Mouse (Mus musculus) stomach, embryonic 14.5 days (tissue): ENCODE data around the gene Dock9. TPM values are rescaled to one million over a fixed set of nuclear protein-coding genes. Genes with fewer than 3 reads are reported as not detected.

Source experiments
- ATAC-seq: fragments of 200-750 bp; cut with Nextera tagmentation; 2 replicates; pipeline ENCODE4 v1.8.0; 2017; ENCODE audit warnings: low read depth, moderate TSS enrichment; ENCODE audit not compliant: insufficient number of reproducible peaks, insufficient read depth, low FRiP score
- H3K27ac ChIP-seq: fragments of 300-500 bp; sonication (generic); 2 replicates; pipeline ENCODE4 v1.5.1; 2014; ENCODE audit warnings: mild to moderate bottlenecking, low read length, moderate library complexity, mixed read lengths
- H3K27me3 ChIP-seq: fragments of 300-500 bp; sonication (generic); 2 replicates; pipeline ENCODE4 v1.6.1; 2014; ENCODE audit warnings: low read length, control low read depth, mixed read lengths; ENCODE audit not compliant: control insufficient read depth, insufficient read depth
- H3K36me3 ChIP-seq: fragments of 300-500 bp; sonication (generic); 2 replicates; pipeline ENCODE4 v1.6.1; 2014; ENCODE audit warnings: mild to moderate bottlenecking, control low read depth, low read length, moderate library complexity, mixed read lengths; ENCODE audit not compliant: control insufficient read depth, insufficient read depth
- H3K4me1 ChIP-seq: fragments of 300-500 bp; sonication (generic); 2 replicates; pipeline ENCODE4 v1.6.1; 2014; ENCODE audit warnings: low read length, control low read depth, mixed read lengths; ENCODE audit not compliant: control insufficient read depth, insufficient read depth
- H3K4me2 ChIP-seq: fragments of 300-500 bp; sonication (generic); replicated peaks from 2 replicates; pipeline ENCODE4 v1.6.1; 2014; ENCODE audit warnings: low read depth, low read length, control low read depth
- H3K4me3 ChIP-seq: fragments of 300-500 bp; sonication (generic); 2 replicates; pipeline ENCODE4 v1.5.1; 2014; ENCODE audit warnings: low read depth, low read length, control low read depth
- H3K9ac ChIP-seq: fragments of 300-500 bp; sonication (generic); replicated peaks from 2 replicates; pipeline ENCODE4 v1.6.1; 2014; ENCODE audit warnings: low read depth, mild to moderate bottlenecking, control low read depth, low read length, moderate library complexity, mixed read lengths
- H3K9me3 ChIP-seq: fragments of 300-500 bp; sonication (generic); 2 replicates; pipeline ENCODE4 v1.6.1; 2016; ENCODE audit warnings: low read depth, low read length, control low read depth; ENCODE audit not compliant: control insufficient read depth
- WGBS: fragments of 180-500 bp; shearing (Covaris S2); extraction: QIAGEN DNeasy Blood & Tissue Kit; methylation state at CpG from one replicate; pipeline ENCODE4 v1.1.7; 2014; 5-methylcytosine and 5-hydroxymethylcytosine counted together
- polyA plus RNA-seq: library from polyadenylated mRNA; unstranded; fragments of >200 nt; fragmentation: Nextera tagmentation; extraction: Ambion mirVana; gene quantifications from 2 replicates; pipeline ENCODE4 v1.2.1, GENCODE M21; 2014

The Dock9 gene
- polyA plus RNA-seq, 1 experiment from 2014 or later, result 28.0 TPM

DNA sequence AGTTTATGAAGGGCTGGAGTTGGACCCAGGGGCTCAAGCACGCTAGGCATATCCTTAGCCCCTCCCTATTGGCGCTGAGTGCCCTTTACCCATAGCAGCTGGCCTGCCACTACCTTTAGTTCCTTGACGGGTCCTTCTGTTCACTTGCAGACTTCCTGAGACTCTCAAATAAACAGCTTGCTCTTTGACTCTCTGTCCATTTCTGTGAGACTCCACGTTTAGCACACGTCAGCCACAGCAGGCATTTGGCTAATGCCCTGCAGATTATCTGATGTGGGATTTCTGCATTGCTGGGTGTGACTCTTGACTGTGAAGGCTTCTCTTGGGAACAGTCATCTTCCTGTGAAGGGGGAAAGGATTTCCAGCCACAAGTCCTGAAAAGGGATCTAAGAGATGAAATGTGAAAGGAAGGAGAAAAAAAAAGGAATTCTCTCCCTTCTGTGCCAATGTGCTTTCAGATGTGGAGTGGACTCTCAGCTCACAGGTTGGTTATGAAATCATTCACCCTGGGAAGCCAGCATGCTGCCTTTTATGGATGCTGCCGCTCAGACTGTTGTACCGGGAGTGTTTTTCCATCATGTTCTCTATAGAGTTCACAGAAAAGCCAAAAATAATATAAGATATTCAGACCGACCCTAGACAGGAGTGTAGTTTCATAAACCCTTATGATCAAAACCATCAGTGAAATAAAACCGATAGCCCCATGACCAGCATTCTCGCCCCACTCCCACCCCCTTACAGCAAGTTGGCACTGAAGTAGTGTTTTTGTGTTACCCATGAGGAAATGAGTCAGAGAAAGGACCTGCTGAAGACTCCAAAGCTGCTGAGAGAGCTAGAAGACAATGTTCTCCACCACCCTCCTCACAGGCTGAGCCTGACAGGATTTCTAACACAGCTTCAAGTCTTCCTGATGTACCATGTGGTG lies 28.1 kb upstream of the Dock9 start:
- 65% methylated on average over 10 of the region's 10 CpGs for WGBS
- no peak for ATAC-seq

DNA sequence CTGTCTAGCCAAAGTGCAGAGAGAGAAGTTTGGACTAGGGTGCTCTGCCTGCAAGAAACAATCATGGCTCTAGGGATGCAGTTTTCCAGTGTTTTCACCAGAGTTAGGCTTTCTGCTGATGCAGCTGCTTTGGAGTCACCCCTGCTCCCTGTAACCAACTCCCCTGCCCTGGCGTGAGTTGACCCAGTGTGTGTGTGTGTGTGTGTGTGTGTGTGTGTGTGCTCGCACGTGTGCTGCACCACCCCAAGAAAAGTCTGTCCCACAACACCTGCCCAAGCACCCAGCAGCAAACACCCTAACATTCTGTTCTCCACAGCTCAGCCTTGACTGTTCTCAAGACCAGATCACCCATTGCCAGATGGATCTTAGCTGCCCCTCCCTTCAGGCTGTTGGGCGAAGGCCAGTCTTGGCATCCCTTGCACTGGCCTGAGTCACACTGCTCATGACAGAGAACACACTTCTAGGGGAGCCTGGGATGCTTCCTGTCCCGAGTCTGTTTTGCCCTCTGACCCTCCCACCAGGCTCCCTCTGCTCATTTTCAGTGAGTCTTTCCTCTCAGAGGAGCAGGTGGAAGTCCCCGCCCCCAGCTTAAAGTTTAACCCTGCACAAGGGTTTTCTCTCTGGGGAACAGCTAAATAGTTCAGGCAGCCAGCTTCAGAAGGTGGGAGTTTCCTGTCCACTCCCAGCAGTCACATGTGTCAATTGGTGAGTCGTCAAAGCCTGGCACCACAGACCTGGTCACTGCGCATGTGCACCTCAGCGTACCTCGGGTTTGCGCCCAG lies 26.9 kb upstream of the Dock9 start:
- H3K4me3 ChIP-seq, result no peak overlapping the region
- ATAC-seq, result peak; percentile 78
- H3K27me3 ChIP-seq, result no peaks in the 10 kb centered on the region
- peaks cover 10% of the 10 kb centered on the region; the same call in 1 of the 2 replicates for H3K4me1 ChIP-seq
- 57% methylated on average over 11 of the region's 11 CpGs for WGBS
- H3K36me3 ChIP-seq, result no peaks in the 10 kb centered on the region
- H3K4me2 ChIP-seq, result no peak overlapping the region
- no peaks in the 10 kb centered on the region for H3K9me3 ChIP-seq
- no peak overlapping the region for H3K9ac ChIP-seq
- peak overlapping the region; percentile 29; the same call in 1 of the 2 replicates for H3K27ac ChIP-seq

More for the DNA sequence above, 28.1 kb upstream of the Dock9 start:
- H3K4me3 ChIP-seq, result no peak overlapping the region
- H3K4me1 ChIP-seq, result peaks cover 10% of the 10 kb centered on the region; the same call in 1 of the 2 replicates
- H3K27ac ChIP-seq, result peak overlapping the region; percentile 69
- no peak overlapping the region for H3K9ac ChIP-seq
- no peaks in the 10 kb centered on the region for H3K9me3 ChIP-seq
- H3K36me3 ChIP-seq, result no peaks in the 10 kb centered on the region
- no peak overlapping the region for H3K4me2 ChIP-seq
- no peaks in the 10 kb centered on the region for H3K27me3 ChIP-seq

DNA sequence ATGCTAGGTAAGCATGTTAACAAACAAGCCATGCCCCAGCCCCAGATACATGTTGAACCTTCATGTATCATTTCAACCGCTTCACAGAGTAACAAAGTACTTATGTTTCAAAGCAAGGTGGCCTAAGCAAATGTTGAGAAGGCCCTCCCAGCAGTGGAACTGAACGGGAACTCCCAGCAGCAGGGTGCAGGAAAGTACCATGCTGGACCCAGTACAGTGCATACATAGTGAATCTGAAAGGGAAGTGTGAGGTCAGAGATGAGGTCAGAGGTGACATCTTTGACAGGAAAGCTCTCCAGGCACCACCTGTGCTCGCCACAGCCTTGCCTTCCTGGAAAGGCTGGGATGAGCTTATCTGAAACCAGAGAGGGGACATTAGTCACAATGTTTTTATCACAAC lies 25.4 kb upstream of the Dock9 start:
- Histone ChIP-seq H3K9ac (no peak overlapping the region), H3K4me1 (peaks cover 10% of the 10 kb centered on the region; the same call in 1 of the 2 replicates), H3K4me2 (no peak overlapping the region), H3K27ac (no peak overlapping the region), H3K4me3 (no peak overlapping the region), H3K27me3 (no peaks in the 10 kb centered on the region), H3K36me3 (no peaks in the 10 kb centered on the region), H3K9me3 (no peaks in the 10 kb centered on the region)
- no peak for ATAC-seq
- WGBS, result 69% methylated on average over 3 of the region's 3 CpGs

DNA sequence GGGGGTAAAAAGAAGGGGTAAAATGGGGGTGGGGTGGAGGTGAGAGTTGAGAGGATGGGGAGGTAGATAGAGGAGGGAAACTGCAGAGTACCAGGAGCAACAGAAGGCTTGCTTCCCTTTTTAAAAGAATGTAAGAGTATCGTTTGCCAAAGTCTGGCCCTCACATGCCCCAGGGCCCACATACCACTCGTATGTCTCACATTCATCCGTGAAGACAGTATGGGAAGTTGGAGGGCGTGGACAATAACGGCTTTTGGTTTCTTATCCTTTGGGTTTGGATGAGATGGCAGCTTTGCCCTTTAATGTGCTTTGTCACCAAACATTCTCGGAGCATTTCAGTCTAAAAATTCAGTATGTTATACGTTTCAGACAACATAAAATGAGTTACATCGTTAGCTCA lies 24.9 kb upstream of the Dock9 start:
- Histone ChIP-seq H3K36me3 (no peaks in the 10 kb centered on the region), H3K27ac (no peak overlapping the region), H3K4me3 (no peak overlapping the region), H3K9me3 (no peaks in the 10 kb centered on the region), H3K9ac (no peak overlapping the region), H3K4me1 (peaks cover 10% of the 10 kb centered on the region; the same call in 1 of the 2 replicates), H3K4me2 (no peak overlapping the region), H3K27me3 (no peaks in the 10 kb centered on the region)
- 75% methylated on average over 8 of the region's 8 CpGs for WGBS
- ATAC-seq, result no peak

DNA sequence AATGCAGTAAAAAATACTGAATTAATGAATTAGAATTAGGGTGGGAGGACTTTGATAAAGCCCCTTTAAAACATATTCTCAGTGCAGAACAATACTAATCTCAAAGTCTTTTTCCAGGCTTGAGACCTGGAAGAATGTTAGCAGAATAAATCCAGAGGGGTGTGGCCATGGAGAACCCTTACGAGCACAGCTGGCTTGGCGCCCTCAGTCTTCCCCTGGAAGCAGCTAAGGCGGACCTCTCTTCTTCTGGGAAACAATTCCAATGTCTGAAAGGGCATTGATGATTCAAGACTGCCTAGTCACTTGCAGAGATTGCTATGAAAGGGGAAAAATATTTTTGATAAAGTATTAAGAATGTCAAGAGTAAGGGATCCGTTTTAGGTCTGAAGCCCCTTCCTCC lies 9.2 kb upstream of the Dock9 start:
- 50% methylated on average over 4 of the region's 4 CpGs for WGBS
- Histone ChIP-seq H3K9me3 (peaks cover 11% of the 10 kb centered on the region; the same call in 1 of the 2 replicates), H3K9ac (no peak overlapping the region)

DNA sequence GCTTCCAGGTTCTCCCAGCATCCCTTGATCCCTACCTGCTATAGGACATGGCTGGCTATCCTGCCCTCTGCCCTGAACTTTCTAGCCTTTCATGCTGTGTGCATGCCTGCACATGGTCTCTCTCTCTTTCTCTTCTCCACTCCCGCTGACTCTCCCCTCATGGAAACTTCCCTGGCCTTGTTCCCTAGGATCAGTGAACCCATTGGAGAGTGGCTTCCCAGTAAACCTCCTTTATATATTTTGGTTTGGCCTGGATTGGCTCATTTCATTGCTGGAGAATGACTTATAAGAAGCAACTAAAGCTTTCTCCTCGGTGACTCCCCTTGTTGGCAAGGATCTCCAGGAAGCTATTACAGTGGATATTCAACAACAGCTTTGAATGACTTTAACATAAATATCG lies 8.7 kb upstream of the Dock9 start:
- ATAC-seq, result no peak
- 60% methylated on average over 3 of the region's 3 CpGs for WGBS
- no peaks in the 10 kb centered on the region for H3K27me3 ChIP-seq

More for the DNA sequence above, 9.2 kb upstream of the Dock9 start:
- no peak for ATAC-seq
- H3K27ac ChIP-seq, result no peak overlapping the region
- H3K4me2 ChIP-seq, result no peak overlapping the region
- no peaks in the 10 kb centered on the region for H3K27me3 ChIP-seq
- H3K4me1 ChIP-seq, result no peaks in the 10 kb centered on the region
- no peaks in the 10 kb centered on the region for H3K36me3 ChIP-seq
- H3K4me3 ChIP-seq, result no peak overlapping the region

DNA sequence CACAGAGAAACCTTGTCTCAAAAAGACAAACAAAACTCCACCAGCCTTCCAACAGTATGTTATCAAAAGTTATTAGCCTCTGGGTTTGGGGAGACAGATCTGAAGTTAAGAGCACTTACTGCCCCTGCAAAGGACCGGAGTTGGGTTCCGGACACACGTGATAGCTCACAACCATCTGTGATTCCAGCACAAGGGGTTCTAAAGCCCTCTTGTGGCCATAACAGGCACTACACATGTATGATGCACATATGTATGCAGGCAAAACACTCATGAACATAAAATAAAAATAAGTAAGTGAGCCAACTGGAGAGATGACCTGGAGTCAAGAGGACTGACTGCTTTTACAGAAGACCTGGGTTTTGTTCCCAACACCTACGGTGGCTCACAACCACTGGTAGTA lies 6.8 kb upstream of the Dock9 start:
- no peaks in the 10 kb centered on the region for H3K9me3 ChIP-seq
- no peak overlapping the region for H3K9ac ChIP-seq
- H3K36me3 ChIP-seq, result no peaks in the 10 kb centered on the region
- no peaks in the 10 kb centered on the region for H3K4me1 ChIP-seq
- 85% methylated on average over 4 of the region's 4 CpGs for WGBS
- H3K4me2 ChIP-seq, result no peak overlapping the region
- ATAC-seq, result no peak
- H3K27ac ChIP-seq, result no peak overlapping the region
- no peak overlapping the region for H3K4me3 ChIP-seq
- H3K27me3 ChIP-seq, result no peaks in the 10 kb centered on the region

More for the DNA sequence above, 8.7 kb upstream of the Dock9 start:
- no peak overlapping the region for H3K4me3 ChIP-seq
- H3K36me3 ChIP-seq, result no peaks in the 10 kb centered on the region
- H3K4me1 ChIP-seq, result no peaks in the 10 kb centered on the region
- H3K27ac ChIP-seq, result no peak overlapping the region
- H3K4me2 ChIP-seq, result no peak overlapping the region
- peaks cover 11% of the 10 kb centered on the region; the same call in 1 of the 2 replicates for H3K9me3 ChIP-seq
- H3K9ac ChIP-seq, result no peak overlapping the region

DNA sequence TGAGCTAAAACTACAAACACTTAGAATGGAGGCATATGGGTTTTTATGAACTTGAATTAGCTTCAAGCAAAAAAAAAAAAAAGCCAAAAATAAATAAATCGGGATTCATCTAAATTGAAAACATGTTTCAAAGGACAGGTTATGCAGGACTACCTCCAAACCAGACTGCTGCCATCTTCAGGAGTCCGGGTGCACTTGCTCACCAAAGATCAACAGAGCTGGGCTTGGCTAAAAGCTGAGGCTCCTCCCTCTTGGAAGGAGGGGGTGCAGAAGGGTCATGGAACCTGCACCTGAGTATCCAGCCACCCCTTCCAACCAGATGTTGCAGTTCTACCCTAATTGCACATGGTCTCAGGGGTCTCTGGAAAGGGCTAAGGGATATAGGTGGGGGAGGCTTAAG lies 3.3 kb upstream of the Dock9 start:
- Histone ChIP-seq H3K4me2 (no peak overlapping the region), H3K27ac (no peak overlapping the region), H3K4me3 (no peak overlapping the region), H3K27me3 (no peaks in the 10 kb centered on the region), H3K4me1 (peaks cover 13% of the 10 kb centered on the region), H3K36me3 (no peaks in the 10 kb centered on the region), H3K9me3 (no peaks in the 10 kb centered on the region), H3K9ac (no peak overlapping the region)
- no peak for ATAC-seq
- WGBS, result 21% methylated on average over 2 of the region's 2 CpGs
